Mouse (Mus musculus) lung, postnatal 0 days (tissue): ENCODE results near the gene Slc7a14. TPM values are rescaled to one million over a fixed set of nuclear protein-coding genes. Genes with fewer than 3 reads are reported as not detected.

Source experiments
- ATAC-seq: fragments of 200-750 bp; cut with Nextera tagmentation; 2 replicates; pipeline ENCODE4 v1.8.0; 2017; ENCODE audit warnings: moderate library complexity
- DNase-seq: peaks from one replicate; pipeline ENCODE4 v3.0.0-alpha.2; 2016; ENCODE audit warnings: low spot score
- H3K27ac ChIP-seq: fragments of 300-500 bp; sonication (generic); 2 replicates; pipeline ENCODE4 v1.5.1; 2014; ENCODE audit warnings: antibody characterized with exemption, mild to moderate bottlenecking, low read length, mixed read lengths
- H3K27me3 ChIP-seq: fragments of 300-500 bp; sonication (generic); replicated peaks from 2 replicates; pipeline ENCODE4 v1.6.1; 2014; ENCODE audit warnings: low read length, mixed read lengths; ENCODE audit not compliant: insufficient read depth
- H3K36me3 ChIP-seq: fragments of 300-500 bp; sonication (generic); 2 replicates; pipeline ENCODE4 v1.6.1; 2014; ENCODE audit warnings: low read length, mixed read lengths; ENCODE audit not compliant: insufficient read depth
- H3K4me1 ChIP-seq: fragments of 300-500 bp; sonication (generic); 2 replicates; pipeline ENCODE4 v1.6.1; 2014; ENCODE audit warnings: antibody characterized with exemption, low read depth, low read length, mixed read lengths; ENCODE audit not compliant: insufficient read depth
- H3K4me2 ChIP-seq: fragments of 300-500 bp; sonication (generic); replicated peaks from 2 replicates; pipeline ENCODE4 v1.6.1; 2014; ENCODE audit warnings: low read depth, mild to moderate bottlenecking, low read length, moderate library complexity, mixed read lengths
- H3K4me3 ChIP-seq: fragments of 300-500 bp; sonication (generic); 2 replicates; pipeline ENCODE4 v1.5.1; 2014; ENCODE audit warnings: low read depth, low read length
- H3K9ac ChIP-seq: fragments of 300-500 bp; sonication (generic); replicated peaks from 2 replicates; pipeline ENCODE4 v1.6.1; 2014; ENCODE audit warnings: low read depth, mild to moderate bottlenecking
- H3K9me3 ChIP-seq: fragments of 300-500 bp; sonication (generic); 2 replicates; pipeline ENCODE4 v1.6.1; 2016; ENCODE audit warnings: low read length, mixed read lengths
- CTCF ChIP-seq: IDR thresholded peaks from 2 replicates; pipeline ENCODE4 v1.5.1; 2016; ENCODE audit warnings: antibody characterized with exemption, mild to moderate bottlenecking
- EP300 ChIP-seq: IDR thresholded peaks from 2 replicates; pipeline ENCODE4 v1.6.1; 2016; ENCODE audit warnings: antibody characterized with exemption, mild to moderate bottlenecking, control low read depth
- WGBS: fragments of 180-500 bp; shearing (Covaris S2); extraction: QIAGEN DNeasy Blood & Tissue Kit; methylation state at CpG from one replicate; pipeline ENCODE4 v1.1.7; 2014; 5-methylcytosine and 5-hydroxymethylcytosine counted together
- polyA plus RNA-seq: library from polyadenylated mRNA; unstranded; fragments of >200 nt; fragmentation: Nextera tagmentation; extraction: Ambion mirVana; gene quantifications from 2 replicates; pipeline ENCODE4 v1.2.1, GENCODE M21; 2015

The Slc7a14 gene
- polyA plus RNA-seq, 1 experiment from 2014 or later = 0.07 TPM

DNA sequence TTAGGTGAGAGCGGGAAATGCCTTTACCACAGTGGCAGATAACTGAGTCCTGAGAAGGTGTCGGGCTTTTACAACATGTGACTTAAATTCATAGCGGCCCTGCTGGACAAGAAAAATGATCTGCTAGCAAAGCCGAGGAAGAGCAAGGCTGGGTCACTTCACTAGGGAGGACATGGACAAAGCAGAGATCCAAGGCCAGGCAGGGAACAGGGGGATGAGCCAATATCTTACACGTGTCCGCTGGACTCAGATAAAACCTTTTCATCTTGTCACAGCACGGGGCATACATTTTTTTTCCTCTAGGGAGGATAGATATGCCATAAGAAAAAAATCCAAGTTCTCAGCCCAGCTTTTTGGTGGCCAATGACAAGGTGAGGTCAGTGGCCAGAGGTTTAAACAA is 75.8 kb downstream of the Slc7a14 start:
- Histone ChIP-seq H3K27me3 (no peaks in the 10 kb centered on the region), H3K4me3 (no peak overlapping the region), H3K4me1 (no peaks in the 10 kb centered on the region), H3K9ac (no peak overlapping the region), H3K9me3 (no peaks in the 10 kb centered on the region), H3K36me3 (no peaks in the 10 kb centered on the region), H3K4me2 (no peak overlapping the region), H3K27ac (no peak overlapping the region)
- TF ChIP-seq EP300 (no peak), CTCF (no peak)
- 38% methylated on average over 7 of the region's 7 CpGs for WGBS
- ATAC-seq (no peak), DNase-seq (no peak)

DNA sequence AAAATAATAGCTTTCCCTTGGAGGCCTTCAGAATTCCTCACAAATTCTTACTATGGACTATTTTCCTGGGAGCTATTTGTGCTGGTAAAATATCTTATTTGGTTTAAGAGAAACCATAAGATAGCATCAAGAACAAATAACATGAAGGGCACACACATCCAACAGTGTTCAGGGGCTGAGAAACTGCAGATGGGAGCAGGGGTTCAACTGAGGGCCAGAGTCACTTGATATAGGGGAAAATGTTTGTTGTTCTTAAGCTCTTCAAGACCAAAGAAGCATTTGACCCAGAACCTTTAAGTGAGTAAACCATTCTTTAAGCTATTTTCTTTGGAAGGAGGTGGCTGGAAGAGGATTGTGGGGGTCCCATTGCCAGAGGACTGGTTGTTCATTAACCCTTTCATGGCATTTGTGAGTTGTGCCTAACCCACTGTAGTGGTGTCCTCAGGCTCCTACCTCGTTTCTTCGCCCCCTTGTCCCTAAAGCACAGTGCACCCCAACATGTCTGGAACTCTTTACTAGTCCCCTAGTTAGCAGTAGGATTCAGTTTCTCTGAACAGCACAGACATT is 76.3 kb downstream of the Slc7a14 start:
- ATAC-seq (peak; percentile 16; the same call in 1 of the 2 replicates), DNase-seq (no peak)
- WGBS = 47% methylated on average over 2 of the region's 2 CpGs
- Histone ChIP-seq H3K4me1 (no peaks in the 10 kb centered on the region), H3K4me2 (no peak overlapping the region), H3K9me3 (no peaks in the 10 kb centered on the region), H3K36me3 (no peaks in the 10 kb centered on the region), H3K4me3 (no peak overlapping the region), H3K27me3 (no peaks in the 10 kb centered on the region), H3K9ac (no peak overlapping the region), H3K27ac (no peak overlapping the region)
- no peak for TF ChIP-seq EP300
- TF ChIP-seq CTCF = no peak

DNA sequence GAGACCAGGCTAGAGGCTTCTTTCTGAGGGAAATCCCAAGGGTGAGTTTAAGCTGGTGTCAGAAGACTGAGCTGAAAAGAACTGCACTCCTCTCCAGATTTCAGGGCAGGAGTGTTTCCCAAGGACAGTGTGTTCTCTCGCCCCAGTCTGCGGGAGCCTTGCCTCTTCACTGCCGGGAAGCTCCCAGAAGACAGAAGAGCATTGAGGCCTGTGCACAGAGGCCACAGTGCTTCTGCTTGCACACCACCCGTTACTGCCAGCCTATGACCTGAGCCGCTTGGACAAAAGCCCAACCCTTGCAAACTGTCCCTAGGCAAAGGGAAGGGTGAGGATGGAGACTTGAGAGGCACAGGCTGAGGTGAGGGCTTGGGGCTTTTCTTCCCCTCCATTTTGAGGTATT is 80.9 kb downstream of the Slc7a14 start:
- TF ChIP-seq CTCF = no peak
- Histone ChIP-seq H3K4me2 (no peak overlapping the region), H3K36me3 (no peaks in the 10 kb centered on the region), H3K27ac (no peak overlapping the region), H3K4me1 (no peaks in the 10 kb centered on the region), H3K27me3 (no peaks in the 10 kb centered on the region), H3K9ac (no peak overlapping the region), H3K4me3 (no peak overlapping the region), H3K9me3 (no peaks in the 10 kb centered on the region)
- DNase-seq (no peak), ATAC-seq (no peak)
- 71% methylated on average over 5 of the region's 5 CpGs for WGBS

DNA sequence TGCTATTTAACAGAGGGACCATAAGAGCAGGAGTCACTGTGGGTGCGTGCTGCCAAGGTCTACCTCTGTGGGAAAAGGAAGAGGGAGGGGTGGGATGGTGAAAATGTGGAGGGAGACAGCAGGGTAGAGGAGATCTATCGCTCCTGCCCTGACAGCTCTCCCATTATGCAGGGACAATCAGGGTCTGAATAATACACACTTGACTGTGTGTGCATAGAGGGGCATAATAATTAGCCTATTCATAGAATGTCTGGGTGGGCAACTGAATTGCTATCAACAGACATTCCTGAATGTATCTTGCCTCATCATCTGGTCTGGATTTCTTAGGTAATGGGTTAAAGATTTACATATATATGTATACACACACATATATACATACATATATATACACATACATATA is 81.7 kb downstream of the Slc7a14 start:
- DNase-seq = no peak
- Histone ChIP-seq H3K4me1 (no peaks in the 10 kb centered on the region), H3K9ac (no peak overlapping the region), H3K36me3 (no peaks in the 10 kb centered on the region), H3K27me3 (no peaks in the 10 kb centered on the region), H3K4me3 (no peak overlapping the region), H3K4me2 (no peak overlapping the region), H3K9me3 (no peaks in the 10 kb centered on the region), H3K27ac (no peak overlapping the region)
- 51% methylated on average over 2 of the region's 2 CpGs for WGBS
- TF ChIP-seq EP300 (no peak), CTCF (no peak)
- ATAC-seq = no peak

DNA sequence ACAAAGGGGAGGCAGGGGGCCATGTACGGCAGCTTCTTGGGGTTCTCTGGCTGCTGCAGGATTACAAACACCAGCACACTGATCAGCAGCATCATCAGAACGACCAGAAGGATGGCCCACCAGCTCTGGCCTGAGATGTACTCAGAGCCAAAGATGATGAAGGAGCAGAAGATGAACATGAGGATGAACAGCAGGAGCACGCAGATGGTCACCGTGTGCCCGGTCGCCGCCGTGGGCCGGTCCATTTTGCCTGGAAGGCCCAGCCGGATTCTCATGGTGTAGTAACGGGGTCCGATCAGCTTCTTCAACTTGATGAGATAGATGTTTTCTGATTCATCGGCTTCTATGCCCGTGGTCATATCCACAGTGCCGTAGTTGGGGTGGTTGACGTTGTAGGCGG is 86.6 kb downstream of the Slc7a14 start:
- H3K4me2 ChIP-seq = no peak overlapping the region
- no peak overlapping the region for H3K27ac ChIP-seq
- no peaks in the 10 kb centered on the region for H3K36me3 ChIP-seq
- ATAC-seq = no peak
- TF ChIP-seq EP300 (no peak), CTCF (no peak)
- 96% methylated on average over 17 of the region's 17 CpGs for WGBS
- H3K4me3 ChIP-seq = no peak overlapping the region
- H3K4me1 ChIP-seq = no peaks in the 10 kb centered on the region
- H3K9ac ChIP-seq = no peak overlapping the region
- no peak for DNase-seq
- H3K27me3 ChIP-seq = no peaks in the 10 kb centered on the region
- no peaks in the 10 kb centered on the region for H3K9me3 ChIP-seq

DNA sequence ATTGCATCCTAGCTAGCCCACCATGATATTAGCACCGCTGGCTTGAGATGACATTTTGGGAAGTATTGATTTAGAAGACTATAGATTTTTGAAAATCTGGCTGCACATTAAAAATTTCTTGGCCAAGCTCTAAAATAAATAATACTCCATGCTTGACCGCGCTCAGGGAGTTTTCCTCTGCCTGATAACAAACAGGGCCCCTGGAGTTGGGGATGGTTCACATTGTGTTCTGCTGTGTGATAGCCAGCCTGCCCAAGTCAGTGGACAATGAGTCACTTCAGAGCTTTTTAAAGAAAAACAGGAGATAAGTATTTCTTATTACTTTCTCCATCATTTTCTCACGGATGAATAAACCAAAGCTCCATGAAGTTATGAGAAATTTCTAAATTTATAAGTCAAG is 90.1 kb downstream of the Slc7a14 start:
- Histone ChIP-seq H3K27me3 (no peaks in the 10 kb centered on the region), H3K4me3 (no peak overlapping the region), H3K4me2 (no peak overlapping the region), H3K27ac (no peak overlapping the region), H3K9me3 (no peaks in the 10 kb centered on the region), H3K4me1 (no peaks in the 10 kb centered on the region), H3K36me3 (no peaks in the 10 kb centered on the region), H3K9ac (no peak overlapping the region)
- no peak for ATAC-seq
- no peak for TF ChIP-seq EP300
- TF ChIP-seq CTCF = no peak
- 78% methylated on average over 4 of the region's 4 CpGs for WGBS
- DNase-seq = no peak

DNA sequence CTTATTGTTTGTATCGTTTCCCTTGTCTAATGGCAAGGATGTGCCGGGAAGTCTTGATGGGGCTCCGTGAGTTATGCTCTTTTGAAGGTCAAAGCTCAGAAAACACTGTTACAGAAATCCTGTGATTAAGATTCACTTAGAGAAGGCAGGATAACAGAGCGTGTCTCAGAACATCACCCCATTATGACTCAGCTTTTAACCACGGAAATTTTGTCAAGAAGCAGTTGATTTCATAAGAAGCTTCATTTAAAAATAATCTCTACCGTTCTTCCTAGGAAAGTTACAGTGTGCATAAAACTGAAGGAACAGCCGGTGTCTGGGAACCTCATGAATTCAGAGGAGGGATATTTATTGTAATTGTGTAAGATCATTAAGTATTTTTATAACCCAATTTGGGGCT is 90.7 kb downstream of the Slc7a14 start:
- no peaks in the 10 kb centered on the region for H3K36me3 ChIP-seq
- ATAC-seq = no peak
- DNase-seq = peak; percentile 13
- H3K27ac ChIP-seq = no peak overlapping the region
- no peak overlapping the region for H3K4me2 ChIP-seq
- H3K9me3 ChIP-seq = no peaks in the 10 kb centered on the region
- TF ChIP-seq EP300 (no peak), CTCF (no peak)
- H3K4me1 ChIP-seq = no peaks in the 10 kb centered on the region
- no peak overlapping the region for H3K9ac ChIP-seq
- WGBS = 76% methylated on average over 7 of the region's 7 CpGs
- no peak overlapping the region for H3K4me3 ChIP-seq
- H3K27me3 ChIP-seq = no peaks in the 10 kb centered on the region
